Mouse (Mus musculus) layer of hippocampus, adult 2 months (tissue): ENCODE data around the gene Cbx5. TPM values are rescaled to one million over a fixed set of nuclear protein-coding genes. Genes with fewer than 3 reads are reported as not detected.
"Not testable (repeated sequence)": the region's sequence is repeated elsewhere in the genome, so short reads cannot be mapped to it uniquely, and the experiment has no call there.

ENCODE experiments used
- DNase-seq, 2 experiments: peaks; one replicate each; pipeline ENCODE4 v3.0.0; 2022; ENCODE audit warnings: low spot score in 2 of 2
- H3K27ac ChIP-seq: fragments of 200-600 bp; 2 replicates; pipeline ENCODE4 v1.8.1; 2022
- H3K4me3 ChIP-seq: fragments of 200-600 bp; 2 replicates; pipeline ENCODE4 v1.8.1; 2022; ENCODE audit warnings: mild to moderate bottlenecking
- CTCF ChIP-seq: fragments of 200-600 bp; conservative IDR thresholded peaks from 2 replicates; pipeline ENCODE4 v1.8.1; 2022; ENCODE audit warnings: antibody characterized with exemption, mild to moderate bottlenecking, moderate library complexity
- long read RNA-seq, 2 experiments: library from polyadenylated mRNA; stranded (forward); transcript quantifications; one replicate each; pipeline ENCODE4 v2.0.0; 2021; ENCODE audit warnings: borderline mapping rate in 2 of 2
- total RNA-seq, 2 experiments: library from RNA; stranded (reverse); gene quantifications; 2 replicates each; pipeline ENCODE4 v1.2.3; 2021

Gene Cbx5
- total RNA-seq, result 100 to 1,000 TPM; 179 to 187 TPM
- long read RNA-seq, experiment 1, full-length matches to known transcripts, result 26 of 70 reads
- long read RNA-seq, experiment 1, partial matches to known transcripts, result 10 of 70 reads
- long read RNA-seq, experiment 1, other reads (novel, unspliced or antisense), result 34 of 70 reads
- long read RNA-seq, experiment 2, full-length matches to known transcripts, result 41 of 82 reads
- long read RNA-seq, experiment 2, partial matches to known transcripts, result 17 of 82 reads
- long read RNA-seq, experiment 2, other reads (novel, unspliced or antisense), result 24 of 82 reads

- DNase-seq, result peak; percentile 97 to 98
- Histone ChIP-seq H3K27ac (peak within 1 kb of the TSS; percentile 97), H3K4me3 (peak within 1 kb of the TSS; percentile 94)
- no peak for TF ChIP-seq CTCF
These were observed at the start of gene Cbx5 for GRCm38 (mm10) chr15:103239685-103240159. TSS of gene Cbx5 (minus strand) at chr15:103239816.

DNA sequence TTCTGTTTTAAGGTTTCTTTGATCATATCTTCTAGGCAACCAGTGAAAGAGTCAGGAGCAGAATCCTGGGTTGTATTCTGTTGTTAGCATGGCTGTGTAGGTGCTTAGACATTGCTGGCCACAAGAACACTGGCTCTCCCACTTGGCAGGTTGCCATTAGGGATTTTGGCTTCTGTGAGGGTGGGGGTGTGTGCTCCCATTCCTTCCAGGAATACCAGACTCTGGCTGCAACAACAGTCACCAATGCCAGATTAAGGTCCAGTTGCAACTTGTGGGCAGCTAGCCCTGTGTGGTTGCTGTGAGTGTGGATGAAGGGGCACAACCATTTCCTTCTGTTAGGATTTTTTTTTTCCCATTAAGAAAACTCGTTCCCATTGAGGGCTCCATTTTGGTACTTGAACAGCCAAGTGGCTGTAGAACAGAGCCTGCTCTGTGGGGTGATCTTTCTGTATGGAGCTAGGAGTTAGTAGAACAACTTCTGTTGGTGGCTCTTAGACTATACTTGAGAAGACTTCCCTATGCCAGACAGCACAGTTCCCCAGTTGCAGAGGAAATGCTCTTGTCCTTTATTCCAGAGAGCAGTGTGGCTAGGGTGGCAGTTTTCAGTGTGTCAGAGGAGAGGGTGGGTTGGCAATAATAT is 46.3 kb upstream of the Cbx5 start:
- TF ChIP-seq CTCF, result no peak
- Histone ChIP-seq H3K4me3 (no peak overlapping the region), H3K27ac (peak overlapping the region; percentile 51; the same call in 1 of the 2 replicates)
- peak in 1 of 2 experiments; percentile 50 for DNase-seq

DNA sequence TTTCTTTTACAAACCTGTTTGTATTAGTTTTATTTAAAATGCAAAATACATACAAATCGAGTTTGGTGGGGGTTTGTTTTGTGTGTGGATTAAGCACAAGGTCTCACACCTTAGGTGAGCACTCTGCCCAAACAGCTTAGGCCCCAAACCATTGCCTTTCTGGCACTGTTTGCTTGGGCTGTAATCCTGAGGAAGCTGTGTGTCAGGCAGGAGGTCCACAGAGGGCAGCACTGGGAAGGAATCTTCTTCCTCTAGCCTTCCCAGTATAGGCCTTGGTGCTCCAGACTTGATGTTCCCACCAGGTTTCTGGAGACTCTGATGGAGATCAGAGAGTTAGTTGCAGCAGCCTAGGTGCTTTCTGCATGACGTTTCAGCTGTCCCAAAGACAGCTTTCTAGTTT is 45.0 kb upstream of the Cbx5 start:
- no peak overlapping the region for H3K27ac ChIP-seq
- peak; percentile 48 for TF ChIP-seq CTCF

DNA sequence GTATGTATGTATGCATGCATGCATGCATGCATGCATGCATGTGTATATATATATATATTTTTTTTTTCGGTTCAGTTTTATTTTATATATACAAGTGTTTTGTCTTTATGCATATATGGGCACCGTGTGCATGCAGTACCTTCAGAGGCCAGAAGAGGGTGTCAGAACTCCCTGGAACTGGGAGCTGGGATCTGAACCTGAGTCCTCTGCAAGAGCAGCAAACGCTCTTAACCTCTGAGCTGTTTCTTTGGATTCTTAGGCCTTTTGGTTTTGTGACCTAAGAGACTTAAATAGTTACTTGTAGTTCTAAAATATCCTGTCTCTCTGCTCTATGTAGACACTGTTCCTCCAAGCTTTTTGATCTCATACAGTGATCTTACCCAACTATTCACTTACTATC is 44.5 kb upstream of the Cbx5 start:
- no peak for DNase-seq
- no peak overlapping the region for H3K27ac ChIP-seq
- no peak overlapping the region for H3K4me3 ChIP-seq
- peak; percentile 77 for TF ChIP-seq CTCF

More for the DNA sequence above, 45.0 kb upstream of the Cbx5 start:
- no peak overlapping the region for H3K4me3 ChIP-seq
- DNase-seq, result no peak

DNA sequence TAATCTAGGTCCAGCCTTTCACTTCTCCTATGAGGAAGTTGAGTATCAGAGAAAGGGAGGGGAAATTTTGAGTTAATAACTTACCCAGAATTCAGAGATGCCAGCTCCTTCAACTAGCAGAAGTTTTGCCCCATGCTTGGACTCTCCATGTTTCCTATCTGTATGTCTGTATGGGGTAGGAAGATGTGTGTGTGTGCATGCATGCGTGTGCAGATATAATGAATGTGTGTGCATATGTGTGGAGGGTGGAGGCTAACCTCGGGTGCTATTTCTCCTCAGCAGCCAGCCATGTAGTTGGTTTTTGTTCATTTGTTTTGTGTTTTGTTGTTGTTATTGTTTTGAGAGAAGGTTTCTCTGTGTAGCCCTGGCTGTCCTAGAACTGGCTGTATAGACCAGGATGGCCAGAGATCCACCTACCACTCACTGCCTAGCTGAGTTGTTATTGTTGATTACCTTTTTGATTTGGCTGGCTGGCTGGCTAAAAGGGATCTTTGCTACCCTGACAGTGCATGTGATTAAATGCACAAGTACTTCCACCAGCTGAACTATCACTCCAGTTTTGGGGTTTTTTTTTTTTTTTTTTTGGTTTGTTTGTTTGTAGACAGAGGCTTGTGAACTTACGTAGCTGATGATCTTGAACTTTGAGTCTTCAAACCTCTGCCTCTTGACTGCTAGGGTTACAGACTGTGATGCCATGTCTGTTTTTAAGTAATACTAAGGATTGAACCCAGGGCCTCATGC is 42.0 kb upstream of the Cbx5 start:
- Histone ChIP-seq H3K27ac (no peak overlapping the region), H3K4me3 (no peak overlapping the region)
- no peak for TF ChIP-seq CTCF
- no peak for DNase-seq

DNA sequence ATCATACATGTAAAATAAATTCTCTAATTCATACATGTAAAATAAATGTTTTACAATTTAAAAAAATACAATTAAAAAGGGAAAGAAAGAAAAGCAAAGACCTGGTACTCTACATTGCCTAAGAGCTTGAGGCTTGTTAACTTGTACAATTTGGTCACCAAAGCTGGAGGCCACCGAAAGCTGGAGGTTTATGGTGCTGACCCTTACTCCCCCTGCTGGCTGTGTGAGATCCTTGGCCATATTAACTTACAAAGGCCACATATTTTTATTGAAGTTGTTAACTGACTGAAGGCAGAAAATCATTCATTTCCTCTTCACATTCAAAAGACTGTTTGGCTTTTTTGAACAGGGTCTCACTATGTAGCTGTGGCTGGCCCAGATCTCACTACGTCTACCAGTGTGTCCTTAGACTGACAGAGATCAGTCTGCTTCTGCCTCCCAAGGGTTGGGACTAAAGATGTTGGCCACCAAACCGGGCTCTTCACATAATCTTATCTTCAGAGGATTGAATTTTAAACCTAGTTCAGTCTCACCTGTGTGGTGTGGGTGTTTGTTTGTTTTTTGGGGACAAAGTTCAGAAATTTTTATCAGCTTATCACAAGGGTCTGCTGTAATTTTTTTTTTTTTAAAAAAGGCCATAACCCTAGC is 41.3 kb upstream of the Cbx5 start:
- no peak for DNase-seq
- no peak overlapping the region for H3K4me3 ChIP-seq
- peak; percentile 74 for TF ChIP-seq CTCF
- H3K27ac ChIP-seq, result no peak overlapping the region

DNA sequence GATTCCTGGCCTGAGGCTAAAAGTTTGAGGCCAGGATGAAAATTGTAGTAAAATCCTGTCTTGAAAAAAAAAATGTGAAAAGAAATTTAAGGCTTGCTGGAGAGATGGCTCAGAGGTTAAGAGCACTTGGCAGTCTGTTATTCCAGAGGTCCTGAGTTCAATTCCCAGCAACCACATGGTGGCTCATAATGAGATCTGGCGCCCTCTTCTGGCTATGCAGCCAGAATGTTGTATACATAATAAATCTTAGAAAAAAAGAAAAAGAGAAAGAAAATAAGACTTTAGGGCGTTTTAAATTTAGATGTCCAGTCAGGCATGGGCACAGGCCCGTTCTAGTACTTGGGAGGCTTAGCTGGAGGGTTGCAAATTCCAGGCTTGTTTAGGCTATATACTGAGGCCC is 40.1 kb upstream of the Cbx5 start:
- no peak overlapping the region for H3K4me3 ChIP-seq
- no peak for DNase-seq
- no peak overlapping the region for H3K27ac ChIP-seq
- TF ChIP-seq CTCF, result peak; percentile 77

DNA sequence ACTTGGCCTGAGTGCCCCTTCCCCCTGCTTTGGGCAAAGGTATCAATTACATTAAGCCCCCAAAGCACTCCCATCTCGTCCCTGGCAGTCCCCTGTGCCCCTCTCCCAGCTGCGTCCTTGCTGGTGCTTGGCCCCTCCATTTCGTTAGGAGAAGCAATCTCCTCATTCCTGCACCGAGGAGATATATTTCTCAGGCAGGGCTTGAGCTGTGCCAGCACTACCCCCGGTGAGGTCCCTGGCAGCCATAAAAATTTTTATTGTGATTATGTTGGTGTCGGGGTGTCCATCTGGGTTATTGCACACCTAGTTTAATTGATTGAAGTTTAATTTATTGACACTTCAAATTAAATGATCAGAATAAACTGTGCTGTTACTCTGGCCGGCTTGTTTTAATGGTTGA is 38.3 kb upstream of the Cbx5 start:
- no peak for TF ChIP-seq CTCF
- Histone ChIP-seq H3K4me3 (no peak overlapping the region), H3K27ac (no peak overlapping the region)
- no peak for DNase-seq

DNA sequence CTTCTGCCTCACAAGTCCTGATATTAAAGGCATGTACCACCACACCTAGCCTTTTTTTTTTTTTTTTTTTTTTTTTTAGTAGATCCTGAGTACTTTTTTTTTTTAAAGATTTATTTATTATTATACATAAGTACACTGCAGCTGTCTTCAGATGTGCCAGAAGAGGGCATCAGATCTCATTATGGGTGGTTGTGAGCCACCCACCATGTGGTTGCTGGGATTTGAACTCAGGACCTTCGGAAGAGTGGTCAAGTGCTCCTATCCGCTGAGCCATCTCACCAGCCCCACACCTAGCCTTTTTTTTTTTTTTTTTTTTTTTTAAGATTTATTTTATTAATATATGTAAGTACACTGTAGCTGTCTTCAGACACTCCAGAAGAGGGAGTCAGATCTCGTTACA is 36.3 kb upstream of the Cbx5 start:
- DNase-seq, H3K27ac ChIP-seq: not testable (repeated sequence)

DNA sequence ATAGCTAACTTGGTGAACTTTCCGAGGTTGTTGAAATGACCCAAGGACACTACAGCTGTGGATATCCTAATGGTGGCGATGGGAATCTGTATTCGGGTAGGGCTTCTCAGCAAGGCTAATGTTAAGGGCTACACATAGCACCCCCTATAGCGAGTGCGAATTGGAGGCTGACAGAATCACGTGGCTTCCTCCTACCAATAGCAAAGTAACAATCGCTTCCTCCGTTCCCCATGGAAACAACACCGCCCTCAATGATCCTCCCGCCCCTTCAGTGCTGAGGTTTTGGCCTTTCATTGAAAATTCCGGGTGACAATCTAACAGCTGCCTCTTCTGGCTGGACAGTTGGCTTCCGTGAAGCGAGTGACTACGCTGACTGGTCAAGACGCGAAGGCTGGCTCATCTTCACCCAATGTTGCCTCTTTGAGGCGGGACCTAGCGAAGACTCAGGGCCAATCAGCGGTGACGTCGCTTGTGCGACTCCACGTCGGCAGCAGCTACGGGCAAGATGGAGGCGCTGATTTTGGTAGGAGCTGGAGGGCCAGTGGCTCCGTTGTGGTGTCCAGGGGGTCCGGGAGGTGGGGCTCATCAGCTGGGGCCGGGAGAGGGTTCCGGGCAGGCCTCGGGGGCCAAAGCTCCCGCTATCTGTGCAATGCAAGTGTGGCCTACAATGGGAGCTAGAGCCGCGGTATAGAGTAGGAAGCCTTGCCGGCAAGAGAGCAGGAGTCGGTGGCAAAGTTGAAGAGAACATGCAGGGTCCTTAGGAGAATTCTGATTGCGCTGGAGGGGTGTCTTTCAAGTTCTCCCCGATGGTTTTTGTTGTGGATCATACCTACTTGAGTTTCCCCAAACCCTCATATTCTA is 33.0 kb upstream of the Cbx5 start, which contains the start of gene Copz1:
TSS of gene Copz1 (plus strand) at position 296 of the 861 bp plus-strand sequence.
- peak within 1 kb of the TSS; percentile 87 for H3K27ac ChIP-seq

More for the DNA sequence above, 36.3 kb upstream of the Cbx5 start:
- H3K4me3 ChIP-seq, result not testable (repeated sequence)

DNA sequence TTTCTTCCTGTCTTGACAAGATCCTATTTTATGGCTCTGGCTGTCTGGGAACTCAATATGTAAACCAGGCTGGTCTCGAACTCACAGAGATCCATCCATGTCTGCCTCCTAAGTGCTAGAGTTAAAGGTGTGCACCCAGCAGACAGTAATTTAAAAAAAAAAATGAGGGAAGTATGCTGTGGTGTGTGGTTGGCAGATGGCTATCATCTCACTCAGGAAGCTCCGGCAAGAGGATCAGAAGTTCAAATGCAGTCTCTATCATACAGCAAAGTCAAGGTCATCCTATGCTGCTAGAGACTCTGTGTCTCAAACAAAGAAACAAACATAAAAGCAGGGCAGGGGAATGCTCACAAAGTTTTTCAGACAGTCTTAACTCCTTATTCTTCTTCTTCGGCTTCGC is 29.3 kb upstream of the Cbx5 start:
- Histone ChIP-seq H3K4me3 (no peak overlapping the region), H3K27ac (no peak overlapping the region)
- no peak for DNase-seq
- TF ChIP-seq CTCF, result no peak

More for the DNA sequence above, 33.0 kb upstream of the Cbx5 start, which contains the start of gene Copz1:
- peak; percentile 94 to 99 for DNase-seq
- H3K4me3 ChIP-seq, result peak within 1 kb of the TSS; percentile 91
- TF ChIP-seq CTCF, result peak; percentile 39

DNA sequence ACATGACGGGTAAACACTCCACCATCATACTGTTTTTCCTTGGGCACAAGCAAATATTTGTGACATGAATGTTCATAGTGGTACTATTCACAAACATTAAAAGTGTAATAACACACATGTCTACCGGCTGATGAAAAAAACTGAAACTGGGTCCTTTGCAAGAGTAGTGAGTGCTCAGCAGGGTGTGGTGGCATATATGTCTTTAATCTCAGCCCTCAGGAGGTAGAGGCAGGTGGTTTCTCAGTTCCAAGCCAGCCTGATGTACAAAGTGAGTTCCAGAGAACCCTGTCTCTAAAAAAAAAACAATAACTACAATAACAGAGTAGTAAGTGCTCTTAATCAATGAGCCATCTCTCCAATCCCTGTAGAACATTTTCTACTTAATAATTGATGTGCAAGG is 25.2 kb upstream of the Cbx5 start:
- Histone ChIP-seq H3K27ac (no peak overlapping the region), H3K4me3 (no peak overlapping the region)
- no peak for TF ChIP-seq CTCF
- no peak for DNase-seq
